Mouse (Mus musculus): ENCODE results near the gene Dera. TPM values are rescaled to one million over a fixed set of nuclear protein-coding genes. Genes with fewer than 3 reads are reported as not detected.

Dera gene
- polyA plus RNA-seq, 1 experiment, result 27.7 TPM

DNA sequence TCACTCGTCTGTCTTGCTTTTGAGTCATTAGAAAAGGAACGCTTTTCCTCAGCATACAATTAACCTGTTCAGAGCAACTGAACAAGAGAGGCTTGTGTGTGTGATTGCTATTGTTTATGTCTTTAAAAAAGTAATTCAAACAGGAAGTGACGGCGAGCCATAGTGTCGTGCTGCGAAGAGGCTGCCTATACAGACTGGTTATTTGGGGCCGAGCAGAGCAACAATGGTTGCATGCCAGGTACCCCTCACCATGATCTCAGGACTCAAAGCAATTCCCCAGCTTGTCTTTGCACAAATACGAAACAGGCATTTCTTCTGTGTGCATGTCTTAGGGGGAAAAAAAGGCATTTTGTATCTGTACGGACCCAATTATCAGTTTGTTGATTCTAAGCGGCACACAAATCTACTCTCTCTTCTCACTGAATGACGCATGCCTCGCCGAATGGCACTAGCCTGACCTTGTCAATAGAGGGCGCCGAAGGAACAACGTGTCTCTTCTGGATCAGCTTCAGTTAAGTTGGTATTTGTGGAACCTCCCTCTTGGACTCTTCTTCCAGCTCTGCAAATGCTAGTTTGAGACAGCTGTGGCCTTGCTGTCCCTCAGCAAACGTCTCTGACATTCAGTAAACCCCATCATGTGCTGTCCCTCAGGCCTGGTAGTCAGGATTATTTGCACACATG lies 117.8 kb downstream of the Dera start:
- 44% methylated on average over 17 of the region's 17 CpGs for WGBS
- H3K36me3 ChIP-seq (ENCODE audit: control insufficient read depth, insufficient read depth, low read length), result no peaks in the 10 kb centered on the region
- TF ChIP-seq CTCF (IDR thresholded peaks at IDR 0.05; ENCODE audit: borderline replicate concordance, control insufficient read depth, extremely low read depth, insufficient read depth, low read length, poor library complexity) (no peak), POLR2A (IDR thresholded peaks at IDR 0.05; ENCODE audit: control insufficient read depth, extremely low read depth, insufficient read depth, low read length, poor library complexity) (no peak)
- peak; percentile 8 for DNase-seq
- H3K27ac ChIP-seq (ENCODE audit: control insufficient read depth, insufficient read depth, low read length), result no peak overlapping the region
- no peaks in the 10 kb centered on the region for H3K4me1 ChIP-seq (replicated peaks; ENCODE audit: control insufficient read depth, insufficient read depth, low read length)
- H3K4me3 ChIP-seq (ENCODE audit: control insufficient read depth, insufficient read depth, low read length), result no peak overlapping the region
- H3K27me3 ChIP-seq (ENCODE audit: control insufficient read depth, insufficient read depth, low read length), result no peaks in the 10 kb centered on the region

DNA sequence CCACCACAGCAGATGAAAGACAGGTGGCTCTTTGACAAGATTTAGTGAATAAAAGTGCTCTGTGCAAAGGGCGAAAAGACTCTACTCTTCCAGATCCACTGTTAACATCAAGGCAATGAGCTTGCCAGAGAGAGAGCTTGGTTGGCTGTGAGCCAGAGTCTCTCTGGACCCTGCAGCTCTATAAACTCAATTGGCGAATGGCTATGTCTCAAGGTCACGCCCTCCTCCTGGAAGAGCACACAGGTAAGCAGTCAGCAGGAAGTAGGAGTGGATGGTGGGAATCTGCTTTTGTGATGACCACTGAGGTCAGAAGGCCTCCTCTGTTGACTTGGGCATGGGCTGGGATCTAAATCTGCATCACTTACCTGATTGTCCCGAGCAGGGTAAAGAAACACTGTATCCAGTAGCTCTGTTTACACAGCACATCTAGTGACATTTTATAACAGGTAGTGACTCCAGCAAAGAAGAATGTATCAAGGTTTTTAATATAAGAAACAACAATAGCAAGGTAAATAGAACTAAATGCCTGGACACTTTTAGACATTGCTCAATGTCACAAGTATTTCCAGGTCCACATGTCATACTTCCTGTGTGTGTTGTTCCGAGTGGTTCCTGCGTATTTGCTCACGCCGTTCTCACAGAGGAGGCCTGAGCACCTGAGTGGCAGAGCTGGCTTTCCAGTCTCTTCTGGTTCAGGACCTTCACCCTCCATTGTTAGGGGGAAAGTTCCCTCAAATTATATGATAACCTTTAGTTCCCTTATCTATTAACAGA lies 120.3 kb downstream of the Dera start:
- Histone ChIP-seq H3K27me3 (ENCODE audit: control insufficient read depth, insufficient read depth, low read length) (no peaks in the 10 kb centered on the region), H3K4me1 (replicated peaks; ENCODE audit: control insufficient read depth, insufficient read depth, low read length) (no peaks in the 10 kb centered on the region), H3K36me3 (ENCODE audit: control insufficient read depth, insufficient read depth, low read length) (no peaks in the 10 kb centered on the region), H3K27ac (ENCODE audit: control insufficient read depth, insufficient read depth, low read length) (no peak overlapping the region), H3K4me3 (ENCODE audit: control insufficient read depth, insufficient read depth, low read length) (no peak overlapping the region)
- 92% methylated on average over 8 of the region's 8 CpGs for WGBS
- TF ChIP-seq POLR2A (IDR thresholded peaks at IDR 0.05; ENCODE audit: control insufficient read depth, extremely low read depth, insufficient read depth, low read length, poor library complexity) (no peak), CTCF (IDR thresholded peaks at IDR 0.05; ENCODE audit: borderline replicate concordance, control insufficient read depth, extremely low read depth, insufficient read depth, low read length, poor library complexity) (no peak)
- DNase-seq, result no peak

DNA sequence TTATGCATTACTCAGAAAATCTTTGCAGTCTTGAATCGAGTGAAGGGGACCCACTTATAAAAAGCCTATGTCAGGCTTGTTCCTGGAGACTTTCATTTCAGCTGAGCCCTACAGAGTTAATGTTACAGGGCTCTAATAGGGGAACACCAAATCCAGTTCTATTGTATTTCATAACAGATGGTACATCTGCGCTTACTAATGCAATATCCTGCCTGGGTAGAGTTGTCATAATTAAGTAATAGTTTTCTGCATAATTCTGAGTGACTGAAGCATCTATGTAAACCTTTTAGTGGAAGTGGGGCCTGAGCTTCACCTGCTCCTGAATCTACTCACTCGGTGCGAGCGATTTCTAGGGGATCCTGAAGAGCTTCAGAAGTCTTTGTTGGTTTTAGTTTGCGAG lies 131.3 kb downstream of the Dera start:
- Histone ChIP-seq H3K36me3 (ENCODE audit: control insufficient read depth, insufficient read depth, low read length) (no peaks in the 10 kb centered on the region), H3K27me3 (ENCODE audit: control insufficient read depth, insufficient read depth, low read length) (no peaks in the 10 kb centered on the region), H3K4me1 (replicated peaks; ENCODE audit: control insufficient read depth, insufficient read depth, low read length) (no peaks in the 10 kb centered on the region), H3K4me3 (ENCODE audit: control insufficient read depth, insufficient read depth, low read length) (no peak overlapping the region), H3K27ac (ENCODE audit: control insufficient read depth, insufficient read depth, low read length) (no peak overlapping the region)
- WGBS, result 93% methylated on average over 6 of the region's 6 CpGs
- no peak for DNase-seq
- TF ChIP-seq CTCF (IDR thresholded peaks at IDR 0.05; ENCODE audit: borderline replicate concordance, control insufficient read depth, extremely low read depth, insufficient read depth, low read length, poor library complexity), result no peak
- TF ChIP-seq POLR2A (IDR thresholded peaks at IDR 0.05; ENCODE audit: control insufficient read depth, extremely low read depth, insufficient read depth, low read length, poor library complexity), result no peak

DNA sequence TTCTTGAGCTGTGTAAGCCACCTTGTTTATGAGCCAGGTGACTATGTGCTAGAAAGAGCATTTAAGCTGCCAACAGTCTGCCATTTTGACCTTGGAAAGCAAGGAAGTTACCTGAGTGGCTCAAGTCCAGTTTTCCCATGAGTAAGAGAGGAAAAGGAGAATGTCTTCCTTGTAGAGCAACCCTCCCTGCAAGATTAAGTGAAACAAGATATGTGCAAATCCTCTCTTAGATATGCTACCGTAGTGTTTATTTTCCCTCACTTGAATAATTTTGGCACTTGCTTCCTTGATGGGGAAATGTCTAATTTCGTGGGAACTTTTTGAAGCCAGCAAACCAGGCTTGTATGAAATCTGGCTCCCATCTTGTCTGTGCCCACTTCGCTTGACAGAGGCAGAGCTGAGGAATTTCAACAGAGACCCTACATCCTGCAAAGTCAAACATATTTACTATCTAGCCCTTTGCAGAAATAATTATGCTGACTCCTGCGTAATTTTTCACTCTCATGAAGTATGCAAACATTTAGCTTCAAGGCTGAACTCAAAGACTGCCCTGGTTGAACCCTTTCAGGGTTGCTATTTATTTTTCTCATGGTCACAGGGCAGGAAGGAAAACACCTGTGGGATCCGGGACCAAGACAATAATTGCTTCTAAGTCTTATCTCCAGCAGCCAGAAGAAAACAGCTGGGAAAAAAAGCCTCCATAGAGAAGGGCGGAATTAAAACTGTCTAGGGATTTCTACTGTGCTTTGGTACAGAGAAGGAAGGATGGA lies 132.0 kb downstream of the Dera start:
- TF ChIP-seq CTCF (IDR thresholded peaks at IDR 0.05; ENCODE audit: borderline replicate concordance, control insufficient read depth, extremely low read depth, insufficient read depth, low read length, poor library complexity) (no peak), POLR2A (IDR thresholded peaks at IDR 0.05; ENCODE audit: control insufficient read depth, extremely low read depth, insufficient read depth, low read length, poor library complexity) (no peak)
- H3K27ac ChIP-seq (ENCODE audit: control insufficient read depth, insufficient read depth, low read length), result no peak overlapping the region
- no peaks in the 10 kb centered on the region for H3K36me3 ChIP-seq (ENCODE audit: control insufficient read depth, insufficient read depth, low read length)
- H3K27me3 ChIP-seq (ENCODE audit: control insufficient read depth, insufficient read depth, low read length), result no peaks in the 10 kb centered on the region
- WGBS, result 82% methylated on average over 6 of the region's 6 CpGs
- no peak for DNase-seq
- H3K4me1 ChIP-seq (replicated peaks; ENCODE audit: control insufficient read depth, insufficient read depth, low read length), result no peaks in the 10 kb centered on the region
- H3K4me3 ChIP-seq (ENCODE audit: control insufficient read depth, insufficient read depth, low read length), result no peak overlapping the region

DNA sequence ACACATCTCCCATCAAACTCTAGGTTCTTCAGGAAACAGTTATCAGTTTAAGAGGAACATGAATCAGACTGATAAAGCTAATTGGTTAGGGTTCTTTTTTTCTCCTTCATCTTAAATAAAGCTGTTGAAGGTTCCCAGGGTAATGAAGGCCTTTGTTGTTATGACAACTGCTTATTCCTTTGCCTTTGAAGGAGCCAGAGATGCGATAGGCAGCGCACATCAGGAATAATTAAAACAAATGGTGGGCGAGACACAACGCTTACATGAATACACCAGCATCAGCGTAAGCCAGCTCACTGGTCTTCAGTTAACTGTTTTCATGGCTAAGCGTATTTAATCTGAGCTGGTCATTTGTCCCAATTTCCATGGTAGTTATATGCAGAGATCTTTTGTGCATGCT lies 132.9 kb downstream of the Dera start:
- no peaks in the 10 kb centered on the region for H3K27me3 ChIP-seq (ENCODE audit: control insufficient read depth, insufficient read depth, low read length)
- no peak overlapping the region for H3K27ac ChIP-seq (ENCODE audit: control insufficient read depth, insufficient read depth, low read length)
- H3K36me3 ChIP-seq (ENCODE audit: control insufficient read depth, insufficient read depth, low read length), result no peaks in the 10 kb centered on the region
- DNase-seq, result no peak
- no peaks in the 10 kb centered on the region for H3K4me1 ChIP-seq (replicated peaks; ENCODE audit: control insufficient read depth, insufficient read depth, low read length)
- no peak for TF ChIP-seq POLR2A (IDR thresholded peaks at IDR 0.05; ENCODE audit: control insufficient read depth, extremely low read depth, insufficient read depth, low read length, poor library complexity)
- TF ChIP-seq CTCF (IDR thresholded peaks at IDR 0.05; ENCODE audit: borderline replicate concordance, control insufficient read depth, extremely low read depth, insufficient read depth, low read length, poor library complexity), result no peak
- 96% methylated on average over 6 of the region's 6 CpGs for WGBS
- H3K4me3 ChIP-seq (ENCODE audit: control insufficient read depth, insufficient read depth, low read length), result no peak overlapping the region

DNA sequence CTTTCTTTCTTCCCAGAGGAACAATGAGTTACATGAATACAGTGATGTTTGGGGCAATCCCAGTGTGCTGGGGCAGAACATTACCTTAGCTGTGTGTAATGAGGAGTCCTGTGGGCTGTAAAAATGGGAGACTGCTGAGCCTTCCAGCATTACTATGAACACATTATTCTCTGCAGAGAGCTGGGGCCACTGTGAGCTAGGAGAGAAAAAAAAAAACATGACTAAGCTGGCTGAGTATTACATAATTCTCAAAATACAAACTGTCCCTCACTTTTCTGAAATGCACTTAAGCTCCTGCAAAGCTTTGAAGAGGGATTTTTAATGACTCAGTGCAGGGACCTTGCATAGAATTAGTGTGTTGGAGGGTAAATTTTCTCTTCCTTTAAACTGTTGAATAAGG lies 143.3 kb downstream of the Dera start:
- Histone ChIP-seq H3K4me3 (ENCODE audit: control insufficient read depth, insufficient read depth, low read length) (no peak overlapping the region), H3K4me1 (replicated peaks; ENCODE audit: control insufficient read depth, insufficient read depth, low read length) (no peaks in the 10 kb centered on the region), H3K36me3 (ENCODE audit: control insufficient read depth, insufficient read depth, low read length) (no peaks in the 10 kb centered on the region), H3K27ac (ENCODE audit: control insufficient read depth, insufficient read depth, low read length) (no peak overlapping the region), H3K27me3 (ENCODE audit: control insufficient read depth, insufficient read depth, low read length) (no peaks in the 10 kb centered on the region)
- no peak for DNase-seq
- TF ChIP-seq POLR2A (IDR thresholded peaks at IDR 0.05; ENCODE audit: control insufficient read depth, extremely low read depth, insufficient read depth, low read length, poor library complexity) (no peak), CTCF (IDR thresholded peaks at IDR 0.05; ENCODE audit: borderline replicate concordance, control insufficient read depth, extremely low read depth, insufficient read depth, low read length, poor library complexity) (no peak)

Data from thymus, adult 2 months (tissue).